Mouse (Mus musculus) liver, embryonic 11.5 days (tissue): ENCODE results near the gene Slirp. TPM values are rescaled to one million over a fixed set of nuclear protein-coding genes. Genes with fewer than 3 reads are reported as not detected.

Experiments used
- ATAC-seq: fragments of 200-750 bp; cut with Nextera tagmentation; replicated peaks from 2 replicates; pipeline ENCODE4 v1.8.0; 2017; ENCODE audit warnings: moderate number of reproducible peaks, mild to moderate bottlenecking, moderate TSS enrichment, moderate library complexity; ENCODE audit not compliant: low FRiP score
- DNase-seq: peaks from one replicate; pipeline ENCODE4 v3.0.0-alpha.2; 2017; ENCODE audit warnings: low spot score
- H3K27ac ChIP-seq: fragments of 300-500 bp; sonication (generic); 2 replicates; pipeline ENCODE4 v1.5.1; 2014; ENCODE audit warnings: mild to moderate bottlenecking, low read depth, low read length, control low read depth
- H3K27me3 ChIP-seq: fragments of 300-500 bp; sonication (generic); replicated peaks from 2 replicates; pipeline ENCODE4 v1.6.1; 2014; ENCODE audit warnings: low read length, mixed read lengths; ENCODE audit not compliant: control insufficient read depth, insufficient read depth
- H3K36me3 ChIP-seq: fragments of 300-500 bp; sonication (generic); 2 replicates; pipeline ENCODE4 v1.6.1; 2014; ENCODE audit warnings: mild to moderate bottlenecking, low read length, moderate library complexity, mixed read lengths; ENCODE audit not compliant: control insufficient read depth, insufficient read depth
- H3K4me1 ChIP-seq: fragments of 300-500 bp; sonication (generic); replicated peaks from 2 replicates; pipeline ENCODE4 v1.6.1; 2014; ENCODE audit warnings: low read length, mixed read lengths; ENCODE audit not compliant: control insufficient read depth, insufficient read depth
- H3K4me2 ChIP-seq: fragments of 300-500 bp; sonication (generic); 2 replicates; pipeline ENCODE4 v1.6.1; 2014; ENCODE audit warnings: mild to moderate bottlenecking, control low read depth, moderate library complexity
- H3K4me3 ChIP-seq: fragments of 300-500 bp; sonication (generic); 2 replicates; pipeline ENCODE4 v1.5.1; 2014; ENCODE audit warnings: low read depth, low read length, control low read depth
- H3K9ac ChIP-seq: fragments of 300-500 bp; sonication (generic); 2 replicates; pipeline ENCODE4 v1.6.1; 2014; ENCODE audit warnings: low read depth, low read length, control low read depth
- H3K9me3 ChIP-seq: fragments of 300-500 bp; sonication (generic); 2 replicates; pipeline ENCODE4 v1.6.1; 2016; ENCODE audit warnings: low read length, inconsistent platforms, mixed read lengths; ENCODE audit not compliant: control insufficient read depth
- WGBS: fragments of 180-500 bp; shearing (Covaris S2); extraction: QIAGEN DNeasy Blood & Tissue Kit; methylation state at CpG from one replicate; pipeline ENCODE4 v1.1.7; 2014; 5-methylcytosine and 5-hydroxymethylcytosine counted together
- polyA plus RNA-seq: library from polyadenylated mRNA; unstranded; fragments of >200 nt; fragmentation: Nextera tagmentation; extraction: Ambion mirVana; gene quantifications from 2 replicates; pipeline ENCODE4 v1.2.1, GENCODE M21; 2014

The Slirp gene
- polyA plus RNA-seq, 1 experiment from 2014 or later: 321 TPM

DNA sequence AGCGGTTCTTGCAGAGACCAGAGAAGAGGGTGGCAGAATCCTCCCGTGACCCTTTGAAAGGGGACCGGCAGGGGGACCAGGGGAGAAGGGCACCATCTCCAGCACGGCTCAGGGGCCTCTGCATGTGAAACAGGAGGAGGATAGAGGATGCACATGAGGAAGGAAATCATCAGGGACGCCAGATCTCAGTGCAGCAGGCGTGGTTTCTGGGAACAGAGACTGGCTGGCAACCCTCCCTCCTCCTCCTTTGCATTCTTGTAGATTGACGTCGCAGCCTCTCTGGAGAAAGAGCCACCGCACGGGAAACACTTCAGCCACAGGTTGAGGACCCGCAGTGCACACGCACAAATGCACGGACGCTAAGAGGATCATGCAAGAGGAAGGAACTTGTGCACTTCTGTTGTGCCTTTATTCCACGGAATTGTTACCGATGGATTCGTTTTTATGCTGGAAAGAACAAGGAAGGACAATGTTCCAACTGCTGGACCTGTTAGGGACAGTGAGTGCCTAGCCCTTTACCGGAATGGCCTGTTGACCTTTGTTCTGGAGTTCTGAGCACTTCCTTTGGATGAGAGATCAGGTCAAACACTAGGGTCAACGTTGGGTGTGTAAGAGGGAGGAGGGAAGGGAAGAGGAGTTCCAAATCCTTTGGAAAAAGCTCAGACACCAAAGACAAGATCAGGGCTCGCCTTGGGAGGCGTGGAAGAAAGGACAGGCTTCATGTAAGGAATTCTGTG lies 35.7 kb upstream of the Slirp start:
- Histone ChIP-seq H3K36me3 (no peaks in the 10 kb centered on the region), H3K4me3 (no peak overlapping the region), H3K27ac (peak overlapping the region; percentile 46), H3K4me2 (peak overlapping the region; percentile 3), H3K4me1 (peaks cover 20% of the 10 kb centered on the region), H3K9ac (no peak overlapping the region), H3K27me3 (no peaks in the 10 kb centered on the region), H3K9me3 (no peaks in the 10 kb centered on the region)
- DNase-seq (no peak), ATAC-seq (peak; percentile 58)
- WGBS: 24% methylated on average over 21 of the region's 21 CpGs

DNA sequence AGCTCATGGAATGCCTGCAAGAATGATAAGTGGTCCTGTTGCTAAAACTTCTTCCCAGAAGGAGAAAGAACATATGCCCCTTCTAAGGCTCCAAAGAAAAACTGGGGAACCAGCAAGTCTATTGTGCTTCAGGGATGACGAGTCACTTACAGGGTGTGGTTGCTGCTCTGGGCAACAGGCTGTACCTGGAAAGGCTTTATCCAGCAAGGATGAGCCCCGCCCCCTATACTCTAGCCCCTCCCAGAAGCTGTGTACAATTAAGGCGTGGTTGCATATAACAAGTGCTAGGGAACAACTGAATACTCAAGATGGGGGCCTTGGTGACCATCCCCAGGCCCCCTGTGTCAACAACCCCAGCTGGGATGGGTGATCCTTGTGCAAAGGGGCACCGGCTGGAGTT lies 34.6 kb upstream of the Slirp start:
- no peaks in the 10 kb centered on the region for H3K36me3 ChIP-seq
- H3K27ac ChIP-seq: no peak overlapping the region
- no peak overlapping the region for H3K9ac ChIP-seq
- ATAC-seq (no peak), DNase-seq (no peak)
- peaks cover 20% of the 10 kb centered on the region for H3K4me1 ChIP-seq
- WGBS: 80% methylated on average over 4 of the region's 4 CpGs
- H3K4me2 ChIP-seq: no peak overlapping the region
- no peak overlapping the region for H3K4me3 ChIP-seq
- H3K27me3 ChIP-seq: no peaks in the 10 kb centered on the region
- no peaks in the 10 kb centered on the region for H3K9me3 ChIP-seq

DNA sequence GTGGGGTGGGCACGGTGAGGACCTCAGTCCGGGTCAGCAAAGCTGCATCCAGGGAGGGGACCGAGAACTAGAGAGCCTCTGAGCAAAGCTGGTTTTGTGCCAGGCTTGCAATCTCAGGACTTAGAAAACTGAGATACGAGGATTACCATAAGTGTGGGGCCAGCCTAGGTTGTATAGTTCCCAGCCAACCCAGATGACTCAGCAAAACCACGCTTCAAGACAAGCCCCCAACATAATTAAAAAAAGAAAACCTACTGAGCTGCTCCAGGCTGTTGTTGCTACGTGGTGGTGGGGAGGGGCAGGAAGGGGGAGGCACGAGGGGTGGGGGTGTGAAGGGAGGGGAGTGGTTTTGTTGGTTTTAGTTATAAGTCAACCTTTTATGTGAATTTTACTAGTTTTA lies 32.7 kb upstream of the Slirp start:
- H3K9me3 ChIP-seq: no peaks in the 10 kb centered on the region
- H3K27me3 ChIP-seq: no peaks in the 10 kb centered on the region
- no peak overlapping the region for H3K4me3 ChIP-seq
- H3K4me2 ChIP-seq: peak overlapping the region; percentile 10; the same call in 1 of the 2 replicates
- ATAC-seq (no peak), DNase-seq (no peak)
- peaks cover 20% of the 10 kb centered on the region for H3K4me1 ChIP-seq
- no peak overlapping the region for H3K27ac ChIP-seq
- WGBS: 36% methylated on average over 7 of the region's 7 CpGs
- H3K36me3 ChIP-seq: no peaks in the 10 kb centered on the region
- H3K9ac ChIP-seq: no peak overlapping the region

DNA sequence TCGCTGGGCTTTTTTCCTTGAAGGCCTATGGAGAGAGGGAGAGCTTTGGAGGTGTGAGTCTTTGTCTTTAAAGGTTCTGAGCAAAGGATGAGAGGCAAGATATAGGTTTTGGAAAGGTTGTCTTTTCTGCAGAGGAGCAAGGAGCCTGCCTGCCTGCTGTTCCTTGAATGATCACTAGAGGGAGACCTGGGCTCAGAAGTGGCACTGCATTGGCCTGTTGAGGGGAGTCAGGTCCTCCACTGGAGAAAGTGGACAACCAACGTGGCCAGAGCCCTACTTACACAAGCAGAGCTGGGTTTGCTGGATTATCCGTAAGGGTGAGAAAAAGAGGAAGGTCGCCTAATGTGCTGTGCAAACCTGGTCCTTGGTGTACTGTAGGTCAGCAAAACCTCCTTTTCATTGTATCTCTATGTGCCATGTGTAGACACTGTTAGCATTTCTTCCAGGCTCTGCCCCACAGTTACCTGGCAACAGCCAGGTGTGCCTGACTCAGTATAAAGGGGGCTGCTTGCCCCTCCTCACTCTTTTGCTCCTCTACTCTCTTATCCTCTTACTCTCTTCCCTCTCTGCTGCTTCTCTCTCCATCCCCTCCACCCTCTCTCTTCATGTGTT lies 30.4 kb upstream of the Slirp start:
- Histone ChIP-seq H3K9me3 (no peaks in the 10 kb centered on the region), H3K27me3 (no peaks in the 10 kb centered on the region), H3K27ac (no peak overlapping the region), H3K4me1 (peaks cover 13% of the 10 kb centered on the region), H3K9ac (no peak overlapping the region), H3K36me3 (no peaks in the 10 kb centered on the region), H3K4me2 (no peak overlapping the region), H3K4me3 (no peak overlapping the region)
- 16% methylated on average over 4 of the region's 4 CpGs for WGBS
- no peak for ATAC-seq
- DNase-seq: peak; percentile 55

DNA sequence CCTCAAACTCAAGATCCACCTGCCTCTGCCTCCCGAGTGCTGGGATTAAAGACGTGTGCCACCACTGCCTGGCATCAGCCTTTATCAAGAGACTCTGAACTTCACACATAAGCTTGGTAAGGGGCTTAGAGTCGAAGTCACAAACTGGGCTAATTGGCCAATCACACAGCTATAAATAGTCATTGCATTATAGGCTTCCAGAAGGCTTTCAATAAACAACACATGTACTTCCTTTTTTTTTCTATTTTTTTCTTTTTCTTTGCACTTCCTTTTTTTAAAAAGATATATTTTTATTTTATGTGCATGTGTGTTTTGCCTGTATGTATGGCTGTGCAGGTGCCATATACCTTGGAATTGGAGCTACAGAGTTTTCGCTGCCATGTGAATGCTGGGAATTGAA lies 28.3 kb upstream of the Slirp start:
- WGBS: 66% methylated on average over 4 of the region's 4 CpGs
- no peak overlapping the region for H3K9ac ChIP-seq
- no peaks in the 10 kb centered on the region for H3K36me3 ChIP-seq
- ATAC-seq: no peak
- H3K4me1 ChIP-seq: peaks cover 13% of the 10 kb centered on the region
- H3K4me2 ChIP-seq: no peak overlapping the region
- H3K27me3 ChIP-seq: no peaks in the 10 kb centered on the region
- no peak for DNase-seq
- no peak overlapping the region for H3K4me3 ChIP-seq
- no peak overlapping the region for H3K27ac ChIP-seq
- no peaks in the 10 kb centered on the region for H3K9me3 ChIP-seq

DNA sequence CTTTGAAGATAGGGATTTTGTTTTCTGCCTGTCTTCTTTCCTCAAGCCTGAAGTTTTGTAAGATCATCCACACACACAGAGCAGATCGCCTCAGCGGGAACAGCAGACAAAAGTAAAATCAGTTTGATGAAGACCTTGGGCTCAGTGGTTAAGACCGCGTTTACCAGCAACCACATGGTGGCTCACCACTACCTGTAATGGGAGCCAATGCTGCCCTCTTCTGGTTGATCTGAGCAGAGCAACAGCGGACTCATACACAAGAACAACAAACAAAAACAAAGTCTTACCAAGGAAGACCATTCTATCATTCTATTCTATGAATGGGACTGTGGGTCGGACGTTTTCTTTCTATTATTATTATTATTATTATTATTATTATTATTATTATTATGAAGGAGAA lies 27.0 kb upstream of the Slirp start:
- DNase-seq: peak; percentile 53
- no peaks in the 10 kb centered on the region for H3K9me3 ChIP-seq
- H3K4me1 ChIP-seq: peaks cover 8% of the 10 kb centered on the region
- 0 out of 2 replicates have a peak, but pooled peaks have one; percentile 60 for ATAC-seq
- 24% methylated on average over 7 of the region's 7 CpGs for WGBS
- no peaks in the 10 kb centered on the region for H3K27me3 ChIP-seq
- no peak overlapping the region for H3K27ac ChIP-seq
- H3K4me3 ChIP-seq: no peak overlapping the region
- H3K36me3 ChIP-seq: no peaks in the 10 kb centered on the region
- H3K4me2 ChIP-seq: no peak overlapping the region
- H3K9ac ChIP-seq: no peak overlapping the region

DNA sequence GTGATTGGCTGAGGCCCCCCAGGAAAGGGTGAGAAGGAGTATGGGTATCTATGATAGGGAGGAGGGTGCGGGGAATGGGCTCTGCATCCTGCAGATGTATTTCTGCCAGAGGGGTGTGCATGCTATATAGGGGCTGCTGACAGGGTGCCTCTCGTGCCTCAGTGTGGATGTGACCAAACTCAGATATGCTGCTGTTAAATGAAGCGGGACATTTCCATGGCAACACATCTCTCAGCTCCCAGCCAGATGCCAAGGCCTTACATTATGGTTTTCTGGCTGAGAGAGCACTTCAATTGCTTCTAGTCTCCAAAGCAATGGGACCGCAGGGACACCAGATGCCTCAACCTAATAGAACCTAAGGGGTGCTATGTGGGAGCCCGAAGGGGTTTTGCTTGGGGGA lies 24.8 kb upstream of the Slirp start:
- ATAC-seq: no peak
- no peak overlapping the region for H3K9ac ChIP-seq
- DNase-seq: no peak
- WGBS: 77% methylated on average over 5 of the region's 5 CpGs
- H3K9me3 ChIP-seq: no peaks in the 10 kb centered on the region
- no peak overlapping the region for H3K4me3 ChIP-seq
- peaks cover 3% of the 10 kb centered on the region; the same call in 1 of the 2 replicates for H3K36me3 ChIP-seq
- peaks cover 8% of the 10 kb centered on the region for H3K4me1 ChIP-seq
- H3K4me2 ChIP-seq: no peak overlapping the region
- H3K27me3 ChIP-seq: no peaks in the 10 kb centered on the region
- no peak overlapping the region for H3K27ac ChIP-seq

DNA sequence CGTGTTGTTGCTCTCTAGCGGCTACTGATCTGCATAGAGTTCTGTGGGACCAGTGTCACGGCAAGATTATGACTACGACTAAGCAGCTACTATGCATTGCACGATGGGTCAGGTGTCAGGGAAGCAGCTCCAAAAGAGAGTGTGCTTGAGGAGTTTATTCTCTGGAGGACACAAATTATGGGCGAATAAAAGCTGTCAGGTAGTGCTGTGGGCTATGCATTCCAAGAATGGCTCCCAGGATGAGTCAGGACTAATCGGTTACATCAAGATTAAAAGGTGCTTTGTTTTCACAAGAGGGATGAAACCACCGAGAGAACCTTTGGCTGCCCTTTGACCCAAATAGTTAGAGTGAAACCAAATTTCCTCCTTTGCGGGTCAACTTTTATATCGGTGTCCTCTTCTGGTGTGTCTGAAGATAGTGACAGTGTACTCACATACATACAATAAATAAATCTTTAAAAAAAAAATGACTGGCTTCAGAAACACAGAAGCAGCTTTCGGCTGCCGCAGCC lies 23.7 kb upstream of the Slirp start:
- Histone ChIP-seq H3K4me1 (peaks cover 8% of the 10 kb centered on the region), H3K27ac (no peak overlapping the region), H3K4me2 (no peak overlapping the region), H3K9me3 (no peaks in the 10 kb centered on the region), H3K27me3 (no peaks in the 10 kb centered on the region), H3K36me3 (peaks cover 3% of the 10 kb centered on the region; the same call in 1 of the 2 replicates), H3K4me3 (no peak overlapping the region), H3K9ac (no peak overlapping the region)
- ATAC-seq (no peak; the same call in 1 of the 2 replicates), DNase-seq (no peak)
- WGBS: 66% methylated on average over 12 of the region's 12 CpGs
